Mouse (Mus musculus) myocyte (in vitro differentiated cells): Measurements from ENCODE around the gene Olfr774. TPM values are rescaled to one million over a fixed set of nuclear protein-coding genes. Genes with fewer than 3 reads are reported as not detected.
"Not testable (repeated sequence)": the region's sequence is repeated elsewhere in the genome, so short reads cannot be mapped to it uniquely, and the experiment has no call there.

Experiments
- H3K27me3 ChIP-seq: one replicate; pipeline ENCODE4 v1.6.1; 2011; ENCODE audit not compliant: control insufficient read depth, insufficient read depth, insufficient read length
- H3K36me3 ChIP-seq: one replicate; pipeline ENCODE4 v1.6.1; 2011; ENCODE audit not compliant: control insufficient read depth, insufficient read depth
- H3K4me2 ChIP-seq: one replicate; pipeline ENCODE4 v1.6.1; 2011; ENCODE audit warnings: low read depth, control low read depth
- H3K4me3 ChIP-seq: one replicate; pipeline ENCODE4 v1.5.1; 2011; ENCODE audit warnings: mild to moderate bottlenecking, control low read depth, moderate library complexity
- H3K79me2 ChIP-seq: one replicate; pipeline ENCODE4 v1.6.1; 2011; ENCODE audit not compliant: control insufficient read depth, insufficient read depth
- H3ac ChIP-seq: one replicate; pipeline ENCODE4 v1.6.1; 2011; ENCODE audit not compliant: control insufficient read depth, insufficient read length
- CEBPB ChIP-seq: IDR thresholded peaks from 2 replicates; pipeline ENCODE4 v1.6.1; 2011; ENCODE audit warnings: mild to moderate bottlenecking, moderate library complexity; ENCODE audit not compliant: poor library complexity, insufficient read depth, severe bottlenecking
- E2F4 ChIP-seq: IDR thresholded peaks from one replicate; pipeline ENCODE4 v1.6.1; 2011; ENCODE audit warnings: mild to moderate bottlenecking, control low read depth, moderate library complexity; ENCODE audit not compliant: insufficient read depth
- MAX ChIP-seq: IDR thresholded peaks from one replicate; pipeline ENCODE4 v1.6.1; 2011; ENCODE audit warnings: low read depth, mild to moderate bottlenecking, control low read depth
- MYOD1 ChIP-seq, 3 experiments: IDR thresholded peaks; one replicate each; pipeline ENCODE4 v1.6.1; 2011; ENCODE audit warnings: control low read depth in 2 of 3, low read depth in 2 of 3, mild to moderate bottlenecking in 2 of 3, moderate library complexity in 1 of 3; ENCODE audit not compliant: insufficient read length in 2 of 3, control insufficient read depth in 1 of 3
- MYOG ChIP-seq, 3 experiments: IDR thresholded peaks; one replicate each; pipeline ENCODE4 v1.6.1; 2011; ENCODE audit warnings: control low read depth in 2 of 3, low read depth in 2 of 3, mild to moderate bottlenecking in 2 of 3; ENCODE audit not compliant: insufficient read length in 2 of 3, control insufficient read depth in 1 of 3, insufficient read depth in 1 of 3
- POLR2A ChIP-seq: IDR thresholded peaks from one replicate; pipeline ENCODE4 v1.6.1; 2011; ENCODE audit warnings: low read depth, mild to moderate bottlenecking, control low read depth, moderate library complexity; ENCODE audit not compliant: insufficient read length
- POLR2AphosphoS2 ChIP-seq: IDR thresholded peaks from one replicate; pipeline ENCODE4 v1.6.1; 2011; ENCODE audit warnings: low read depth, control low read depth; ENCODE audit not compliant: insufficient read length
- REST ChIP-seq: IDR thresholded peaks from one replicate; pipeline ENCODE4 v1.6.1; 2011; ENCODE audit warnings: mild to moderate bottlenecking, control low read depth, moderate library complexity; ENCODE audit not compliant: insufficient read depth, insufficient read length
- SRF ChIP-seq: IDR thresholded peaks from one replicate; pipeline ENCODE4 v1.6.1; 2011; ENCODE audit warnings: low read depth; ENCODE audit not compliant: control insufficient read depth, insufficient read length
- TCF12 ChIP-seq: IDR thresholded peaks from one replicate; pipeline ENCODE4 v1.6.1; 2011; ENCODE audit warnings: mild to moderate bottlenecking, control low read depth; ENCODE audit not compliant: poor library complexity, insufficient read depth, severe bottlenecking
- TCF3 ChIP-seq: IDR thresholded peaks from one replicate; pipeline ENCODE4 v1.6.1; 2011; ENCODE audit warnings: low read depth, control low read depth; ENCODE audit not compliant: insufficient read length
- USF1 ChIP-seq: IDR thresholded peaks from one replicate; pipeline ENCODE4 v1.6.1; 2011; ENCODE audit warnings: low read depth, mild to moderate bottlenecking, control low read depth, moderate library complexity
- polyA plus RNA-seq: library from polyadenylated mRNA; unstranded; fragments of >200 nt; fragmentation: generic; extraction: Trizol; gene quantifications from one replicate; pipeline ENCODE4 v1.2.1, GENCODE M21; 2012; ENCODE audit warnings: missing spikeins

The Olfr774 gene
- not detected for polyA plus RNA-seq

DNA sequence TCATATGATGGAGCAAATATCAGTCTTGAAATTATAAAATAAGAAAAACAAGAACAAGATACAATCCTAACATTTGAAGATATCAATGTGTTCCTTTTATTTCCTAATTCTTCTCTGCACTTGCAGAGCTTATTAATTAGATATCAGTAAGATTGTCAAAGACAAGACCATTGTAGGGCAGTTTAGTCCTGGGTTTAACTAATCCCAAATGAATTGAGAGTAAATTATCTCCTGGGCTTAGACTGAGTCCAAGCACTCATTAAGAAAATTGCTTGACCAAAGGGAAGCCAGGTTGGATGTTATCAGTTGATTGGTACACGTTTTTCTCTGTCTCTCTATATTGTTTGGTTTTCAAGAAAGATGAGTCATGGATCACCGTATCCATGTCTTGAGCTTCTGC, at the start of gene Olfr774:
Gene Olfr774, plus strand, starts transcription at position 301 of the 400 bp plus-strand sequence.
- TF ChIP-seq MYOG (IDR thresholded peaks at IDR 0.05; ENCODE audit: control insufficient read depth in 1 of 3, insufficient read depth in 1 of 3, insufficient read length in 2 of 3, low read depth in 2 of 3) (no peak), SRF (no peak), POLR2A (no peak)
- H3K36me3 ChIP-seq: no peaks in the 10 kb centered on the region
- H3K4me3 ChIP-seq: no peak within 1 kb of the TSS
- no peaks in the 10 kb centered on the region for H3K79me2 ChIP-seq
- no peaks in the 10 kb centered on the region for H3K27me3 ChIP-seq
- H3ac ChIP-seq: no peak within 1 kb of the TSS
- no peak within 1 kb of the TSS for H3K4me2 ChIP-seq

DNA sequence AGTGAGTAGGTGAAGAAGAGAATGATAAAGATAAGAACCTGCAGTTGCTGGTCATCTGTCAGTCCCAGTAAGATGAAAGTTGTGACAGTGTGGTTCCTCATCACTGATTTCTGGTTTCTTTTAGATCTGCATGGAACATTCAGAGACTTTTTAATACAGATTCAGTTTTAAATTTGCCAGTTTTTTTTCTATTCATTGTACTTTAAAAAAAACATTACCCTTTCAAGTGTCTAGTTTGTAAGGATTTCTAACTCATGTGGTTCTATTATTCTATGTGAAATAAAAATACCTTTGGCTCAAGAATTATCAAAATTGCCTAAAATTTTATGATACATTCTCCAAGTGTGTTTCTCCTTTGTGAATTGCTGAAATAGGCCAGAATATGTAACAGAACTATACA, 48.7 kb upstream of the Olfr774 start, which contains the start of gene Olfr773:
Gene Olfr773, minus strand, starts transcription at position 101 of the 400 bp plus-strand sequence.
- H3K4me2 ChIP-seq, H3ac ChIP-seq, H3K27me3 ChIP-seq, H3K4me3 ChIP-seq, H3K36me3 ChIP-seq, H3K79me2 ChIP-seq: not testable (repeated sequence)

GRCm38 (mm10) chr10:129230737-129231136, 5.3 kb upstream of the Olfr774 start:
- no peaks in the 10 kb centered on the region for H3K79me2 ChIP-seq
- no peak overlapping the region for H3K4me3 ChIP-seq
- no peaks in the 10 kb centered on the region for H3K27me3 ChIP-seq
- H3K36me3 ChIP-seq: no peaks in the 10 kb centered on the region
- H3K4me2 ChIP-seq: no peak overlapping the region
- H3ac ChIP-seq: no peak overlapping the region
- no peak for TF ChIP-seq MYOG (IDR thresholded peaks at IDR 0.05; ENCODE audit: control insufficient read depth in 1 of 3, insufficient read depth in 1 of 3, insufficient read length in 2 of 3, low read depth in 2 of 3)
- no peak for TF ChIP-seq SRF
- no peak for TF ChIP-seq MAX
- no peak for TF ChIP-seq E2F4
- no peak for TF ChIP-seq POLR2A
- no peak for TF ChIP-seq POLR2AphosphoS2
- no peak for TF ChIP-seq CEBPB
- TF ChIP-seq MYOD1 (IDR thresholded peaks at IDR 0.05; ENCODE audit: control insufficient read depth in 1 of 3, insufficient read length in 2 of 3, low read depth in 2 of 3): no peak
- TF ChIP-seq TCF12: no peak
- no peak for TF ChIP-seq USF1
- TF ChIP-seq TCF3: no peak
- TF ChIP-seq REST: no peak

- H3ac ChIP-seq: no peak within 1 kb of the TSS
- H3K4me3 ChIP-seq: no peak within 1 kb of the TSS
- no peaks in the 10 kb centered on the region for H3K27me3 ChIP-seq
- no peaks in the 10 kb centered on the region for H3K36me3 ChIP-seq
- no peaks in the 10 kb centered on the region for H3K79me2 ChIP-seq
- TF ChIP-seq MYOG (IDR thresholded peaks at IDR 0.05; ENCODE audit: control insufficient read depth in 1 of 3, insufficient read depth in 1 of 3, insufficient read length in 2 of 3, low read depth in 2 of 3) (no peak), TCF12 (no peak), POLR2A (no peak), REST (no peak), MYOD1 (IDR thresholded peaks at IDR 0.05; ENCODE audit: control insufficient read depth in 1 of 3, insufficient read length in 2 of 3, low read depth in 2 of 3) (no peak), TCF3 (no peak), CEBPB (no peak), SRF (no peak), USF1 (no peak), MAX (no peak), E2F4 (no peak), POLR2AphosphoS2 (no peak)
- no peak within 1 kb of the TSS for H3K4me2 ChIP-seq
Observed at GRCm38 (mm10) chr10:129248112-129248511, 12.1 kb downstream of the Olfr774 start, which contains the start of gene Olfr775. Gene Olfr775 (plus strand): TSS chr10:129248412.

DNA sequence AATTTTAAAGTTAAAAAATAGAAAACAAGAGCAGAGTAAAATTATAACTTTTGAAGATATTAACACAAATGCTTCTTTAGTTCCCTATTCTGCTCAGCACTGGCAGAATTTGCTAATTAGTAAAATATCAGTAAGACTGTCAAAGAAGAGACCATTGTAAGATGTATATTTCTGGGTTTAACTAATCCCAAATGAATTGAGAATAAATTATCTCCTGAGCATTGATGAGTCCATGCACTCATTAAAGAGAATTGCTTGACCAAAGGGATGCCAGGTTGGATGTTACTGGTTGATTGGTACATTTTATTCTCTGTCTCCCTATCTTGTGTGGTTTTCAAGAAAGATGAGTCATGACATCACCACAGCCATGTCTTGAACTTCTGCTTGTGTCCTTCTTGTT, 22.8 kb downstream of the Olfr774 start, which contains the start of gene Olfr776:
Gene Olfr776, plus strand, starts transcription at position 301 of the 400 bp plus-strand sequence.
- Histone ChIP-seq H3K27me3 (no peaks in the 10 kb centered on the region), H3K4me3 (no peak within 1 kb of the TSS)

More for the DNA sequence above, 22.8 kb downstream of the Olfr774 start, which contains the start of gene Olfr776:
- Histone ChIP-seq H3K4me2 (no peak within 1 kb of the TSS), H3ac (no peak within 1 kb of the TSS), H3K79me2 (no peaks in the 10 kb centered on the region), H3K36me3 (no peaks in the 10 kb centered on the region)
- TF ChIP-seq POLR2A (no peak), USF1 (no peak), REST (no peak), MAX (no peak), POLR2AphosphoS2 (no peak), MYOG (IDR thresholded peaks at IDR 0.05; ENCODE audit: control insufficient read depth in 1 of 3, insufficient read depth in 1 of 3, insufficient read length in 2 of 3, low read depth in 2 of 3) (no peak), TCF12 (no peak)
